Mouse (Mus musculus): ENCODE data around the gene Srgn.
"Not testable (repeated sequence)": the region's sequence is repeated elsewhere in the genome, so short reads cannot be mapped to it uniquely, and the experiment has no call there.

The Srgn gene

DNA sequence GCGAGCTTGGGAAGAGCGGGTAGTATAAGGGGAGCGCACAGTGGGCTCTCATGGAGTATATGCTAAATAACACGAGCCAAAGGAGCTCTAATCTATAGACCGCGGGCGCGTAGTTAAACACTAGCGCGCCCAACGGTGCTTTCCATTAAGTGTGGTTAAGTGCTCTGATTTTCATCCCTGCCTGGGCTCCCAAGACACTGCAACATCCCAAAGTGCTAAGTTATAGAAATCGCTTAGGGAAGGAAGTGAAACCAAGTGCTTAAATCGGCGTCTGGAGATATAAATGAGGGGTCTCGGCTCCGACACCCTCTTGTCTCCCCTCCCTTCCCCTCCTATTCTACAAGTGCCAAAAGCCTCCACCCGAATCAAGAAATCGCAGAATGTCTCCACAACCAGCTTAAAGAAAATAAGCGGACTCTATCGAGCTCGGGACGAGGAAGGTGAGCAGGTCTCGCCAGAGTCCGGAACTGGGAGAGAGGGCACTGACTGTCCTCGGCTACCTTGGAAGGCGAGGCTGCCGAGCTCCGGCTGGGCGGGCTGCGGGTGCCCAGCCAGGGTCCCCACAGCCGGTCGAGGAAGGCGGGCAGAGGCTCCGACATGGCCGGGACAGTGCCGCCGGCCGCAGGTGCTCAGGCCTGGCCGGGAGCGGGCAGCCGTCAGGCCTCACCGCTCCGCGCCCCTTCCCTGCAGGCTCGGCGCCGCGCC, 41.2 kb downstream of the Srgn start:
- peak; percentile 19 to 28 for DNase-seq (ENCODE audit: low spot score in 2 of 2)

DNA sequence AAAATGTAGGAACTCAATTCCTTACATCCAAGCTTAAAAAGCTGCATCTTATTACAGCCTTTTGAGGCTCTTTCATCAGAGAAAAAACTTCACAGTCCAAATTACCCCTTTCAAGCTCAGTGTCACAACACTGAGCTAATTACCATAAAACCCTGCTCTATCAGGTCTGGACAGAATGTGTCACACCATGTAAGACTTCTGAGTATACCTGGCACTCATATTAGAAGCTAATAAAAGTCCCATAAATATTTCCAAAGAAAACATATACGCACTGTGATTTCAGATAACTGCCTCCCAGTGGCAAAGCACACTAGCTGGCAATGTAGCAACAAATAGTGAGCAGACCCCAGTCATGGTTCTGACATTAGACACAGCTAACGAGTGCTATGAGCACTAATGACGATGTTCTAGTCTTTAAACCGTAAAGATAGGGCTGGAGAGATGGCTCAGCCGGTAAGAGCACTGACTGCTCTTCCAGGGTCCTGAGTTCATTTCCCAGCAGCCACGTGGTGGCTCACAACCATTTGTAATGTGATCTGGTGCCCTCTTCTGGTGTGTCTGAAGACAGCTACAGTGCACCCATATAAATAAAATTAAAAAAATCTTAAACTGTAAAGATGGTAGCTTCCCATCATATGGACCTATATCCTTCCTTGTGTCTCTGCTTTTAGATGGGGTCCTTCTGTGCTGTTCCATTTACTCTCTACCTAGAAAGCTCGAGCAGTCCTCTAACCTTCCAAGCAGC, 46.0 kb downstream of the Srgn start:
- DNase-seq (ENCODE audit: low spot score in 2 of 2), result no peak

DNA sequence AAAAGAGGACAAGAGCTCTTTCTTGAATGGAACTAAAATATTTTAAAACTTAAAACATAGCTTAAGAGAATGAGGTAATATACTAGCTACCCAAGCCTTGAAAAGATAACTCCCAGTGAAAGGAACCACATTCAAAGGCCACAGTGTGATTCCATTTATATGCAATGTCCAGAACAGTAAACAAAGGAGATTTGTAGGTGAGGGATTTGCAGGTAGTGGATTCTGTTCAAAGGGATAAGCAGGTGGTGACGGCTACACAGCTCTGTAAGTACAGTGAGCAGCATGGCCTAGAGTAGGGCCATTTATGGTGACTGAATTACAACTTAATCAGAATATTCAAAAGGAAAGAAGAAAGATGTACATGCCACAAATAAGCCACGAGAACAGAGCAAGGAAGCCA, 50.3 kb downstream of the Srgn start:
- DNase-seq (ENCODE audit: low spot score in 2 of 2), result no peak

DNA sequence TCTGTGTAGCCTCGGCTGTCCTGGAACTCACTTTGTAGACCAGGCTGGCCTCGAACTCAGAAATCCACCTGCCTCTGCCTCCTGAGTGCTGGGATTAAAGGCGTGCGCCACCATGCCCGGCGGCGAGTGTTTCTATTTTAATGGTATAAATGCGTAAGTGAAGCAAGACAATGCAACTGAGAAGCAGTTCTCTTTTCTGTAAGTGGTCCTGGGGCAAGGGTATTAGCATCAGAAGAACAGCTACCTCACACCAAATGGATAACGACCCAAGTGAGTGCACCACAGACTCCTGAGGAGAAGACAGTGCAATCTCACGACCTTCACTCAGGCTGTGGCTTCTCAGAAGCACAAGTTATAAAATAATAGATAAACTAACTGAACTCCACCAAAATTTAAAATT, 52.3 kb downstream of the Srgn start:
- no peak for DNase-seq (ENCODE audit: low spot score in 2 of 2)

DNA sequence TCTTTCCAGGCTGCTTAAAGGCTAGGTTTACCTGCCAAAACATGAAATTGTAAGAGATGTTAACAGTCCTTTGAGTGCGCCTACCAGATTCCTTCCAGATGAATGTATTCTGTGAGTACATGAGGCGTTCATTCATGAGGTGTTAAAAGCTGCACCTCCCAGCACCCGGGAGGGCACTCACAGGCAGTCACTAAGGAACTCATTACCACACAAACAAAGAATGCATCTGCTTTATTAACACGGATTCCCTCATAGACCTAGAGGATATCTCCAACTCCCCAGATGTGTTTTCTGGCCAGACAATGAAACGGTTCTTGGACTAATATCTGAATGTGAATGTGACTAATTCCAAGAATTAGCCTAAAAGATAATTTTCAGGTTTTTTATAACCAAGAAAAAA, 56.1 kb downstream of the Srgn start:
- DNase-seq (ENCODE audit: low spot score in 2 of 2), result no peak

DNA sequence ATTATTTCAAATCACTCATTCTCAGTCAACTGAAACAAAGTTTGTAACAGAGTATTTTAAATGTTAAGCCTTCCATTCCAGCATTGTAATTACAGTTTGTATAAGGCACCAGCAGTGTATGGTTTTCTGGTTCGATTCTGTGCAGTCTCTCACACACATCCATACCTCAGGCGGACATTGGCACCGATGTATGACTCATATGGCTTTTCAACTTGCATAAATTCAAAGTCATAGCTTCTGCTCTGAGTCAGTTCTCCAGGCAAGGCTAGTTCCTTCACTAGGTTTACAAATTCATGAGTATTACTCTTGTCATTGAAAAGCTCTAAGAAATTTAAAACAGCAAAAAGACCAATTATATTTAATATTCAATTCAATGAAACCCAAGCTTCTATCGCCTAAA, 57.5 kb downstream of the Srgn start:
- no peak for DNase-seq (ENCODE audit: low spot score in 2 of 2)

DNA sequence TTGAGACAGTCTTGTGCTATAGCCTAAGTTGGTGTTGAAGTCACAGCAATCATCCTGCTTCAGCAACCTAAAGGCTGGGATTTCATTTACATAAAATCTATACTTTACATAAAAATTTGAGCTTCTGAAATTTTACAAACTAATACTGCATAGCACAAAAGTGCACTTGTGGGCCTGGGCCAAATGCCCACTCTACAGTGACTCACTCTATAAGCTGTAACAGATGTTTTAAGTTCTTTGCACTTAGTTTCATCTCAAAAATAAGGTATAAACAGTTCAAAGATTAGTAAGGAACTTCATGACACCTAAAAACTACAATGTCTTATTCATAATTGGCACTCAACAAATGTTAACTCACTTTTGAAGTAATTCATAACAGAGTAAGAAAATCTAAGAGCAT, 65.9 kb downstream of the Srgn start:
- DNase-seq (ENCODE audit: low spot score in 2 of 2), result no peak

DNA sequence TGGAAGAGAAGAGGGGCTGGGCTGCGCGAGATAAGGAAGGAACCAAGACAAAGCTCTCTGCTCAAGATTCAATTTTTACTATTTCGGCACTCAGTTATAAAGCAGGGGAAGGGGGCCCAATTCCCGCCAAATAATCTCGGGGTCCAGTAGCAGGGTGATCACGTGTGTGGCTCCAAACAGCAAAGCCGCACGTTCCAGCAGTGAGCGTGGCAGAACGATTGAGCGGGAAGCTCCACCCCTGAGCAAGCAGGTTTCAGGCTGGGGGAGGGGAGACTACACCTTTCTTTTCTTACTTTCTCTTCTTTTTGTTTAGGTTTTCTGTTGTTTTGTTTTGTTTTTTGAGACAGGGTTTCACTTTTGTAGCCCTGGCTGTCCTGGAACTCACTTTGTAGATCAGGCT, 75.2 kb downstream of the Srgn start:
- DNase-seq (ENCODE audit: low spot score in 2 of 2), result not testable (repeated sequence)

DNA sequence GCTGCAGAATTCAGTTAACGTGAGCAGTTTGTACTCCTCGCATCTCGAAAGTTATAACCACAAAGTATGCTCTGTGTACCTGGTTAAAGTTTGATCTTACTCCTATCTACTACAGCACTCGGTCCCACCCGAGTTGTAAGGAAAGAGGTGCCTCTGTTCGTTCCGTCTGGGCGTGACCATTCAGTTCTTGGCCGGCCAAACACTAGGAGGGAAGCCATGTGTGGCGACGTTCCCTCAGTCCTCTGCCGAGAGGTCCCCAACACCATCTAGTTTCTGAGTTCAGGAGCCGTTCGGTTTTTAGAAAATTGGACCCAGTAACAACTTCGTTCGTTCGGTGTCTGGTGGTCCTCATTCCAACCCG, 77.0 kb downstream of the Srgn start:
- no peak for DNase-seq (ENCODE audit: low spot score in 2 of 2)

DNA sequence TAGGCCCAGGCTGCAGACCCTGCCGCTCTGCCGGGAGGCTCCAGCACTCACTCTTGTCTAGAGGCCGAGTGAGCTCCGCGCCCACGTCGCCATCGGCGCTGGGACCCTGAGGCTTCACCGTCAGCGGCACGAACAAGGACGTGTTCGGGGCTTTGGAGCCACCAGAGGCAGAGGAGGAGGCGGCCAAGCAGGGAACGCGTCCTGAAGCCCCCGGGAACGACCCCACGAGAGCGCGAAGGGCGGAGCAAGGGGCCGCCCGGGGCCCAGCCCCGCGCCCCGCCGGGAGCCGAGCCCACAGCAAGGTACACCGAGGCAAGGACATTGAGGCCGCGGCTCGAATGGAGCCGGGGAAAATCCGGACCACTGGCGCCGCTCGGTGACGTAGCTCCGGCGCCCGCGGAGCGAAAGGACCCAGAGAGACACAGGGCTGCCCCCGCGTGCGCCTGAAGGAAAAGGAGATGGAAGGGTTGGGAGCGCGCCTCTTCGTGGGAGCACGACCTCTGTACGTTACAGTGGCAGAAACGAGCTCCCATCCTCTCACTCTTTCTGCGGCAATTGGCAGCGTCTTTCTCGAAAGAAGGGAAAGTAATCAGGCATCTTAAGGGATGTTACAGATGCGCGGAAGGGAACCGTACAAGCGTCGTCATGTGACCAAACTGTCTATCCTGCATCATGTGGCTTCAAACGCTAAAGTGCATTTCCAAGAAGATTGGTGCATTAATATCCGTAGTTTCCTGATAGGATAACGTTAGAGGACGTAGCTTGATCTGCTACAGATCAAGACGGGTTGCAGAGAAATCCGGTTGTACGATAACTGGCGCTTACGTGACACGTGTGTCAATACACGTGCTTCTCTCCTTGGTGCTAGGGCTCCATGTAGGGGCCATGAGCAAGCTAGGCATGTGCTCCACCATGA, 77.6 kb downstream of the Srgn start, which contains the start of the genes 4930507D05Rik and Supv3l1:
4930507D05Rik (plus strand) TSS at position 126 of the 916 bp plus-strand sequence.
Supv3l1 (minus strand) TSS at position 375 of the 916 bp plus-strand sequence.
- DNase-seq (ENCODE audit: low spot score in 2 of 2), result peak; percentile 91 to 95
